In genomic region chr10:59903170-59903569, GRCm38 (mm10) we compare ENCODE assay signal across 8 mouse cellular contexts. TPM values are rescaled to one million over a fixed set of nuclear protein-coding genes. Genes with fewer than 3 reads are reported as not detected.
A peak's percentile ranks its signal among the peaks of the same experiment; 100 is the strongest.
DNase-seq lines count a peak whose midpoint lies in the region; ATAC-seq and TF ChIP-seq lines count a peak whose summit lies in the region.

No protein-coding gene starts in this region.

- no peaks in the 10 kb centered on the region for H3K9me3 ChIP-seq in forebrain, embryonic 15.5 days
- H3K9me3 ChIP-seq in forebrain, embryonic 14.5 days (replicated peaks; ENCODE audit: control insufficient read depth, low read length) = no peaks in the 10 kb centered on the region
- no peaks in the 10 kb centered on the region for H3K9me3 ChIP-seq in lung, embryonic 14.5 days (ENCODE audit: low read depth, low read length)
- H3K9me3 ChIP-seq in hindbrain, embryonic 16.5 days (ENCODE audit: control insufficient read depth, low read length) = no peaks in the 10 kb centered on the region
- H3K9me3 ChIP-seq in stomach, embryonic 14.5 days (ENCODE audit: control insufficient read depth, low read depth, low read length) = no peaks in the 10 kb centered on the region

- H3K9ac ChIP-seq in forebrain, embryonic 15.5 days (replicated peaks) = no peak overlapping the region
- H3K9ac ChIP-seq in forebrain, embryonic 14.5 days (ENCODE audit: low read length) = no peak overlapping the region
- no peak overlapping the region for H3K9ac ChIP-seq in lung, embryonic 14.5 days
- peak overlapping the region; percentile 41 for H3K9ac ChIP-seq in hindbrain, embryonic 16.5 days (ENCODE audit: low read depth, low read length)
- H3K9ac ChIP-seq in stomach, embryonic 14.5 days (replicated peaks; ENCODE audit: low read depth, low read length) = no peak overlapping the region

- 63% methylated on average over 7 of the region's 7 CpGs for WGBS in forebrain, embryonic 15.5 days
- 67% methylated on average over 7 of the region's 7 CpGs for WGBS in forebrain, embryonic 14.5 days
- 28% methylated on average over 7 of the region's 7 CpGs for WGBS in lung, embryonic 14.5 days
- 54% methylated on average over 7 of the region's 7 CpGs for WGBS in hindbrain, embryonic 16.5 days
- WGBS in stomach, embryonic 14.5 days = 33% methylated on average over 7 of the region's 7 CpGs

- peaks cover 52% of the 10 kb centered on the region for H3K4me1 ChIP-seq in forebrain, embryonic 15.5 days
- peaks cover 45% of the 10 kb centered on the region for H3K4me1 ChIP-seq in forebrain, embryonic 14.5 days (ENCODE audit: control insufficient read depth, insufficient read depth, low read length)
- peaks cover 47% of the 10 kb centered on the region for H3K4me1 ChIP-seq in lung, embryonic 14.5 days (ENCODE audit: insufficient read depth)
- peaks cover 46% of the 10 kb centered on the region for H3K4me1 ChIP-seq in hindbrain, embryonic 16.5 days (ENCODE audit: control insufficient read depth, insufficient read depth, low read depth, low read length)
- peaks cover 43% of the 10 kb centered on the region for H3K4me1 ChIP-seq in stomach, embryonic 14.5 days (ENCODE audit: control insufficient read depth, insufficient read depth, low read length)

- no peaks in the 10 kb centered on the region for H3K27me3 ChIP-seq in forebrain, embryonic 15.5 days
- H3K27me3 ChIP-seq in forebrain, embryonic 14.5 days (replicated peaks; ENCODE audit: control insufficient read depth, insufficient read depth, low read length) = no peaks in the 10 kb centered on the region
- no peaks in the 10 kb centered on the region for H3K27me3 ChIP-seq in lung, embryonic 14.5 days (ENCODE audit: insufficient read depth, low read length)
- H3K27me3 ChIP-seq in hindbrain, embryonic 16.5 days (replicated peaks; ENCODE audit: control insufficient read depth, insufficient read depth, low read length) = no peaks in the 10 kb centered on the region
- no peaks in the 10 kb centered on the region for H3K27me3 ChIP-seq in stomach, embryonic 14.5 days (ENCODE audit: control insufficient read depth, insufficient read depth, low read length)

- H3K4me2 ChIP-seq in forebrain, embryonic 15.5 days (replicated peaks) = no peak overlapping the region
- no peak overlapping the region for H3K4me2 ChIP-seq in forebrain, embryonic 14.5 days (ENCODE audit: low read length)
- H3K4me2 ChIP-seq in lung, embryonic 14.5 days = no peak overlapping the region
- no peak overlapping the region for H3K4me2 ChIP-seq in hindbrain, embryonic 16.5 days (ENCODE audit: low read length)
- no peak overlapping the region for H3K4me2 ChIP-seq in stomach, embryonic 14.5 days (replicated peaks; ENCODE audit: low read depth, low read length)

- no peak for ATAC-seq in forebrain, embryonic 15.5 days (replicated peaks)
- no peak for ATAC-seq in forebrain, embryonic 14.5 days
- no peak for ATAC-seq in lung, embryonic 14.5 days (ENCODE audit: insufficient read depth)
- no peak for ATAC-seq in hindbrain, embryonic 16.5 days
- ATAC-seq in stomach, embryonic 14.5 days (ENCODE audit: insufficient number of reproducible peaks, insufficient read depth, low FRiP score, low read depth) = no peak
- ATAC-seq in frontal cortex, adult (ENCODE audit: low TSS enrichment) = no peak

- no peak overlapping the region for H3K4me3 ChIP-seq in forebrain, embryonic 15.5 days
- no peak overlapping the region for H3K4me3 ChIP-seq in forebrain, embryonic 14.5 days (ENCODE audit: low read depth, low read length)
- no peak overlapping the region for H3K4me3 ChIP-seq in lung, embryonic 14.5 days (ENCODE audit: low read depth, low read length)
- H3K4me3 ChIP-seq in hindbrain, embryonic 16.5 days (ENCODE audit: low read length) = no peak overlapping the region
- no peak overlapping the region for H3K4me3 ChIP-seq in stomach, embryonic 14.5 days (ENCODE audit: low read depth, low read length)

- peak overlapping the region; percentile 24 for H3K27ac ChIP-seq in forebrain, embryonic 15.5 days (replicated peaks)
- H3K27ac ChIP-seq in forebrain, embryonic 14.5 days (ENCODE audit: low read depth, low read length) = no peak overlapping the region
- peak overlapping the region; percentile 44 for H3K27ac ChIP-seq in lung, embryonic 14.5 days (ENCODE audit: low read depth)
- H3K27ac ChIP-seq in hindbrain, embryonic 16.5 days (ENCODE audit: low read depth, low read length) = peak overlapping the region; percentile 34
- H3K27ac ChIP-seq in stomach, embryonic 14.5 days (ENCODE audit: low read length) = peak overlapping the region; percentile 72; the same call in 1 of the 2 replicates

- no peaks in the 10 kb centered on the region for H3K36me3 ChIP-seq in forebrain, embryonic 15.5 days
- no peaks in the 10 kb centered on the region for H3K36me3 ChIP-seq in forebrain, embryonic 14.5 days (ENCODE audit: control insufficient read depth, insufficient read depth, low read length)
- peaks cover 6% of the 10 kb centered on the region for H3K36me3 ChIP-seq in lung, embryonic 14.5 days (ENCODE audit: insufficient read depth)
- no peaks in the 10 kb centered on the region for H3K36me3 ChIP-seq in hindbrain, embryonic 16.5 days (ENCODE audit: control insufficient read depth, insufficient read depth, low read length)
- no peaks in the 10 kb centered on the region for H3K36me3 ChIP-seq in stomach, embryonic 14.5 days (ENCODE audit: control insufficient read depth, insufficient read depth, low read length)

- DNase-seq in forebrain, embryonic 14.5 days (ENCODE audit: low spot score) = no peak
- DNase-seq in lung, embryonic 14.5 days = peak; percentile 40
- DNase-seq in lung, postnatal 36 days = no peak
- no peak for DNase-seq in layer of hippocampus, postnatal 36 days

- TF ChIP-seq CTCF in lung, embryonic 14.5 days (IDR thresholded peaks at IDR 0.05; ENCODE audit: low read depth) = no peak

RNA-seq across cellular contexts. Expression of gene Dnajb12, which starts 23.8 kb away (rescaled TPM):
- polyA plus RNA-seq in forebrain, embryonic 15.5 days (2015; fragmentation: Nextera tagmentation; extraction: Ambion mirVana) = 16.9 and 17.5 TPM in 2 replicates
- polyA plus RNA-seq in forebrain, embryonic 14.5 days (2014; fragmentation: Nextera tagmentation; extraction: Ambion mirVana) = 18.8 and 19.7 TPM in 2 replicates
- polyA plus RNA-seq in lung, embryonic 14.5 days (2014; fragmentation: Nextera tagmentation; extraction: Ambion mirVana) = 26.7 and 28.1 TPM in 2 replicates
- 20.6 and 23.7 TPM in 2 replicates for polyA plus RNA-seq in hindbrain, embryonic 16.5 days (2015; fragmentation: Nextera tagmentation; extraction: Ambion mirVana)
- polyA plus RNA-seq in stomach, embryonic 14.5 days (2014; fragmentation: Nextera tagmentation; extraction: Ambion mirVana) = 26.5 and 29.8 TPM in 2 replicates
- total RNA-seq in layer of hippocampus, postnatal 36 days (2021) = 10 to 100 TPM; 48.0 to 48.3 TPM

RNA-seq across cellular contexts. Expression of gene Ddit4, which starts 48.5 kb away (rescaled TPM):
- 90.0 and 92.5 TPM in 2 replicates for polyA plus RNA-seq in forebrain, embryonic 15.5 days (2015; fragmentation: Nextera tagmentation; extraction: Ambion mirVana)
- 10.2 and 11.1 TPM in 2 replicates for polyA plus RNA-seq in forebrain, embryonic 14.5 days (2014; fragmentation: Nextera tagmentation; extraction: Ambion mirVana)
- polyA plus RNA-seq in lung, embryonic 14.5 days (2014; fragmentation: Nextera tagmentation; extraction: Ambion mirVana) = 3.0 and 3.5 TPM in 2 replicates
- 75.3 and 97.1 TPM in 2 replicates for polyA plus RNA-seq in hindbrain, embryonic 16.5 days (2015; fragmentation: Nextera tagmentation; extraction: Ambion mirVana)
- polyA plus RNA-seq in stomach, embryonic 14.5 days (2014; fragmentation: Nextera tagmentation; extraction: Ambion mirVana) = 2.5 and 3.0 TPM in 2 replicates
- total RNA-seq in layer of hippocampus, postnatal 36 days (2021) = 10 to 100 TPM; 89.5 to 96.2 TPM
